20 mouse cellular contexts compared by ENCODE assay signal in the genomic region with DNA sequence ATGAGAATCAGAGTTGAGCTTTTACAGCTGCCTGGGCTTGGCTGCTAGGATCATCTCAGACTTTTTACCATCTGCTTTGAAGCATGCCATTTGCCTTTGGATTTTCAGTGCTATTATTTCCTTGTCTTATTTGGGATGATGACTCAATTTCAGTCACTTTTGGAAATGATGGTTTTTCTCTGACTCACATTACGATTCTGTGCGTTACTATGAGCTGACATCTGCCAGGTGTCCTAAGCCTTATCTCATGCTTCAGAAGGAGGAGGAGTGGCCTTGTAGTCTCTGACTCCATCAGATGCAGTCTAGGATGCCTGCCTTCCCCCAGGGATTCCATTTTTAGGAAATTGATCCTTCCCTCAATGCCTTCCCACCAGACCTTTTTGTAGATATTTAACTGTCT.
DNase-seq lines count a peak whose midpoint lies in the region; ATAC-seq and TF ChIP-seq lines count a peak whose summit lies in the region.
"Had no signal": no experiment of that assay in that cellular context is flagged by ENCODE, and none has a peak within 500 bp of the region (broad histone marks: within the 10 kb centered on the region; RNA-seq: fewer than 3 reads in every experiment).

No protein-coding gene starts in this region.

- no peaks in the 10 kb centered on the region for H3K4me1 ChIP-seq in liver, embryonic 12.5 days
- H3K4me1 ChIP-seq: embryonic facial prominence, embryonic 13.5 days; hindbrain, embryonic 13.5 days; lung, embryonic 15.5 days; neural tube, embryonic 13.5 days had no signal

- H3K9ac ChIP-seq in liver, embryonic 12.5 days, result no peak overlapping the region
- H3K9ac ChIP-seq: embryonic facial prominence, embryonic 13.5 days; hindbrain, embryonic 13.5 days; lung, embryonic 15.5 days; neural tube, embryonic 13.5 days had no signal

- intact Hi-C loops in left cerebral cortex, postnatal 25 days (cut with DNase I), result loop anchor here (5.0 kb wide), 1 partner anchor 128 kb away; no protein-coding TSS in a partner anchor

- no peak for ATAC-seq in liver, embryonic 12.5 days
- ATAC-seq: activated CD4-positive, CD25-positive, alpha-beta regulatory T cell, adult 4 months; intestine, embryonic 16.5 days had no signal

- no peaks in the 10 kb centered on the region for H3K36me3 ChIP-seq in C2C12 (ENCODE audit: control insufficient read depth, insufficient read depth)
- no peaks in the 10 kb centered on the region for H3K36me3 ChIP-seq in liver, embryonic 12.5 days
- H3K36me3 ChIP-seq: embryonic facial prominence, embryonic 13.5 days; hindbrain, embryonic 13.5 days; lung, embryonic 15.5 days; neural tube, embryonic 13.5 days had no signal

- H3K4me2 ChIP-seq in liver, embryonic 12.5 days, result no peak overlapping the region
- H3K4me2 ChIP-seq: embryonic facial prominence, embryonic 13.5 days; hindbrain, embryonic 13.5 days; liver, embryonic 11.5 days; lung, embryonic 15.5 days; neural tube, embryonic 13.5 days had no signal

- H3K27ac ChIP-seq in liver, embryonic 12.5 days, result no peak overlapping the region
- H3K27ac ChIP-seq: embryonic facial prominence, embryonic 13.5 days; heart, adult 2 months; hindbrain, embryonic 13.5 days; kidney, postnatal 0 days; lung, embryonic 15.5 days; neural tube, embryonic 13.5 days had no signal

- no peaks in the 10 kb centered on the region for H3K79me2 ChIP-seq in C2C12 (ENCODE audit: control insufficient read depth, insufficient read depth)

- no peaks in the 10 kb centered on the region for H3K9me3 ChIP-seq in liver, embryonic 12.5 days (replicated peaks)
- H3K9me3 ChIP-seq: embryonic facial prominence, embryonic 13.5 days; hindbrain, embryonic 13.5 days; lung, embryonic 15.5 days; neural tube, embryonic 13.5 days had no signal

- no peaks in the 10 kb centered on the region for H3K27me3 ChIP-seq in C2C12 (ENCODE audit: control insufficient read depth, insufficient read depth, insufficient read length)
- no peaks in the 10 kb centered on the region for H3K27me3 ChIP-seq in liver, embryonic 12.5 days (replicated peaks)
- H3K27me3 ChIP-seq: CH12.LX; embryonic facial prominence, embryonic 13.5 days; hindbrain, embryonic 13.5 days; lung, embryonic 15.5 days; neural tube, embryonic 13.5 days had no signal

- no peak overlapping the region for H3K4me3 ChIP-seq in C2C12 (ENCODE audit: insufficient read depth, poor library complexity, severe bottlenecking)
- no peak overlapping the region for H3K4me3 ChIP-seq in liver, embryonic 12.5 days
- H3K4me3 ChIP-seq: embryonic facial prominence, embryonic 13.5 days; heart, adult 2 months; hindbrain, embryonic 13.5 days; lung, embryonic 15.5 days; neural tube, embryonic 13.5 days had no signal

- peak; percentile 49 for DNase-seq in NIH3T3 (ENCODE audit: low read depth)
- peak; percentile 6 to 12 for DNase-seq in layer of hippocampus, adult 8-10 months (ENCODE audit: low spot score in 2 of 2)
- DNase-seq in left cerebral cortex, postnatal 25 days (ENCODE audit: low spot score in 2 of 2), result peak; percentile 9 to 87
- DNase-seq in testis, postnatal 14 days (ENCODE audit: low spot score), result no peak
- DNase-seq in neural tube, embryonic 10.5 days (ENCODE audit: extremely low spot score, low spot score), result no peak
- DNase-seq: adrenal gland, postnatal 36 days; cerebellum, adult 11-12 months; gastrocnemius, postnatal 10 days; heart, adult 2 months had no signal

- H3ac ChIP-seq in C2C12 (ENCODE audit: control insufficient read depth, insufficient read length, low read depth), result no peak overlapping the region

- H3K79me3 ChIP-seq in C2C12 (ENCODE audit: low read depth), result no peaks in the 10 kb centered on the region

- 78% methylated on average over 2 of the region's 2 CpGs for WGBS in liver, embryonic 12.5 days (ENCODE audit: insufficient replicate concordance)

- TF ChIP-seq CTCF in C2C12 (IDR thresholded peaks at IDR 0.05; ENCODE audit: control insufficient read depth, insufficient read depth, insufficient read length), result no peak

TF ChIP-seq in C2C12, 6 proteins besides CTCF, POLR2A, EP300 and RAD21:
- TF ChIP-seq FOSL1 (IDR thresholded peaks at IDR 0.05; ENCODE audit: insufficient read depth, low read length, poor library complexity, severe bottlenecking), result no peak
- no peak for TF ChIP-seq MYOG (IDR thresholded peaks at IDR 0.05; ENCODE audit: control insufficient read depth, extremely low read depth, insufficient read length)
- TF ChIP-seq CEBPB (IDR thresholded peaks at IDR 0.05; ENCODE audit: low read depth), result no peak
- TF ChIP-seq MYOD1 (IDR thresholded peaks at IDR 0.05; ENCODE audit: control insufficient read depth, insufficient read length, low read depth), result peak; percentile 22
- TF ChIP-seq MAX (IDR thresholded peaks at IDR 0.05), result no peak

Comparison
In these comparisons a context has a peak if more than half of its experiments do, and no peak if none do; other contexts are left out.
1. DNase-seq: peak in NIH3T3 (single experiment), layer of hippocampus, adult 8-10 months (2 of 2) and left cerebral cortex, postnatal 25 days (2 of 2); none in testis, postnatal 14 days (single experiment) and neural tube, embryonic 10.5 days (single experiment).